Mouse (Mus musculus): ENCODE measurements around the gene 4931406C07Rik. TPM values are rescaled to one million over a fixed set of nuclear protein-coding genes. Genes with fewer than 3 reads are reported as not detected.

The 4931406C07Rik gene
- total RNA-seq, 2 experiments from 2014 or later = 3.6 to 4.0 TPM

DNA sequence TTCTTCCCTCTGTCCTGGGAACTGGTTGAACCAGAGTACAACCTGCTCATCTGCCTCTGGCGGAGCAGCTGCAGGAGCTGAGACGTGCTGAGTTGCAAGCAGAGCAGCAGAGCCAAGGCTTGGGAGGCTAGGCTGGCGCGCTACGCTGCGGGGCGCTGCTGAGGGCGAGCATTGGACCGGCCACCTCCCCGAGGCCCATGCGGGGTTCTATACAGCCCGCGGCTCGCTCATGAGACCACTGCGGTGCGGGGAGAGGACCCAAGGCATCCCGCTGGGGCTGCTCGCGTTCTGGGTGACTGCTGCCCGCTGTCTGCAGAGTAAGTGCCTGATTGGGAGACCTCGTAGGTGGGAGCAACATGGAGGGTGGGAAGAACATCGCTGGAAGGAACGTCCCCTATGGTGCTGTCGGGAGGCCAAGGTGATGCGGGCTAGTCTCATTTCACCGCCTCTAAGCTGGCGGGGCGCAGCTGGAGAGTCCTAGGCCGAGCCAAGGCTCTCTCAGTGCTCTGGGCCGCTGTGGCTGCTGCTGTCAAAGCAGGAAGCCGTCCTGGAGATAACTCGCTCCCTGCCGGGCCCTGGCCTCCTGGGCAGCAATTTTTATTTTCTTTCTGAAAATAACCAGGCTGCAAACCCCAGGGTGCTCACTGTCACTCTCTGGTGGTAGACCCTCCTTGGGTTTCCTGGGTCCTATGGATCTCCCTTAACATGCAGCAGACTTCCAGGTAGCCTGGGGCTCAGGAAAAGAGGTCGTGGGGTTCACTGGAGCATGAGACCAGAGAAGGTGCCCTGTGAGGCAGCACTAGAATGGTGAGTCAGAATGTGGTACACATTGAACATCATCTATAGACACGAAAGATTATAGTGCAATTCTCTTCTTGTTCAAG is 67.0 kb downstream of the 4931406C07Rik start, which contains the start of gene Vstm5:
Vstm5 (plus strand) TSS at position 4 of the 884 bp plus-strand sequence.
- no peak for DNase-seq (ENCODE audit: low spot score)

DNA sequence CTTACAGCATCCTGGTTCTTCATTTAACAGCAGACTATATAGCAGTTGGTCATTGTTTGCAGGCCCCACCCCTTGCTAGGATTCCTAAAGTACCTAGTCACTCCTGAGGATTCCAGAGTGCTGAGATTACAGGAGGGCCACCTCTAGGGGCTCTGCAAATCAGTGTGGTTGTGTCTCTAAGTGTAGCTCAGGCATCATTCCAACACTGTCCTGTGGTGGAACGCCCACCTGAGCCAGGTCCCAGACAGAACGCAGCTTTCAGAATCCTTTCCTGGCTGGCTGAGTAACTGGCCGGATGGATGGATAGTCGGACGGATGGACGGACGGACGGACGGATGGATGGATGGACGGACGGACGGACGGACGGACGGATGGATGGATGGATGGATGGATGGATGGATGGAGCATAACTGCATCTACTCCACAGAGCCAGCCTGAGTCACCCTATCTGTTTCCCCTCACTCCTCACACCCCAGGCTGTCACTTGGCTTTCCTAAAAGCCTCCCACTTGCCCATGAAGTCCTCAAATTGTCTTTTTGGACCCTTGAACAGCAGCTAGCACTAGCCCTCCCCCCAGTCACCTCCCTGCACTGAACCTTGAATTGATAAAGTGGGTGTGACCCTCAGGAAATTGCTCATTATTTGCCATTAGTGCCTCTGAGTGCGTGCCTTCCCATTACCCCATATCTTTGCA is 67.8 kb downstream of the 4931406C07Rik start:
- no peak for DNase-seq (ENCODE audit: low spot score)

GRCm38 (mm10) chr9:15237516-15238296 is 68.5 kb downstream of the 4931406C07Rik start:
- no peak for DNase-seq (ENCODE audit: low spot score)

- DNase-seq (ENCODE audit: low spot score) = no peak
Measured at GRCm38 (mm10) chr9:15235986-15236385, 70.3 kb downstream of the 4931406C07Rik start.

DNA sequence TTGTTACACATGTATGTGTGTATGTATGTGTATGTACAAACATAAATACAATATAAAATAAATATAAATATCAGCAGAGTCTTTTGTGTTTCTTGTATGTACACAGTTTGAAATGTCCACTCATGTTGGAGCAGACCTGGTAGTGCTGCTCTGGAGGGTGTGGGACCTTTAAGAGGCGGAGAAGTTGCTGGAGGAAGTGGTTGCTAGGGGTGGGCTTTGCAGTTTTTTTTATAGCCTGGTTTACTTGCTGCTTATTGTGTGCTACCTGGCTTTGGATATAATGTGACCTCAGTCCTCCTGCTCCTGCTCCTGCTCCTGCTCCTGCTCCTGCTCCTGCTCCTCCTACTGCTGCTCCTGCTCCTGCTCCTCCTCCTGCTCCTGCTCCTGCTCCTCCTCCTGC is 72.6 kb downstream of the 4931406C07Rik start:
- no peak for DNase-seq (ENCODE audit: low spot score)

Small RNAs within 50 kb of the gene (microRNA-seq; reads per million reads assigned to microRNA genes)
- gene Gm49349 (not detected), gene mmu-mir-7650 (not detected)

Other genes starting within 250 kb of the 4931406C07Rik start
- gene Hephl1, start 194.3 kb downstream of the 4931406C07Rik start, total RNA-seq (2021) = under 1 TPM; 0.31 to 0.34 TPM
- gene Vstm5, start 67.4 kb downstream of the 4931406C07Rik start, total RNA-seq (2021) = under 1 TPM in 1 of 2 experiments, not detected in 1; 0.14 TPM
- 10 to 100 TPM in 1 of 2 experiments, 1 to 10 TPM in 1; 8.4 to 12.5 TPM for gene Med17, start 26.5 kb downstream of the 4931406C07Rik start, total RNA-seq (2021)
- gene Taf1d, start 234 bp downstream of the 4931406C07Rik start, total RNA-seq (2021) = 10 to 100 TPM; 71.8 to 99.0 TPM
- gene Cep295, start 51.3 kb upstream of the 4931406C07Rik start, total RNA-seq (2021) = 1 to 10 TPM; 6.6 to 7.8 TPM
- 1 to 10 TPM; 9.3 to 9.5 TPM for gene Smco4, start 187.0 kb upstream of the 4931406C07Rik start, total RNA-seq (2021)